Mouse (Mus musculus) forebrain, embryonic 14.5 days (tissue): ENCODE measurements around the gene Gm7075. TPM values are rescaled to one million over a fixed set of nuclear protein-coding genes. Genes with fewer than 3 reads are reported as not detected.

Source experiments
- ATAC-seq: fragments of 200-750 bp; cut with Nextera tagmentation; 2 replicates; pipeline ENCODE4 v1.8.0; 2017; ENCODE audit warnings: mild to moderate bottlenecking, moderate library complexity
- DNase-seq: peaks from one replicate; pipeline ENCODE4 v3.0.0-alpha.2; 2015; ENCODE audit warnings: low spot score
- H3K27ac ChIP-seq: fragments of 300-500 bp; sonication (generic); 2 replicates; pipeline ENCODE4 v1.5.1; 2014; ENCODE audit warnings: low read depth, mild to moderate bottlenecking, control low read depth, low read length, moderate library complexity
- H3K27me3 ChIP-seq: fragments of 300-500 bp; sonication (generic); replicated peaks from 2 replicates; pipeline ENCODE4 v1.6.1; 2014; ENCODE audit warnings: low read length, control low read depth, mixed read lengths; ENCODE audit not compliant: control insufficient read depth, insufficient read depth
- H3K36me3 ChIP-seq: fragments of 300-500 bp; sonication (generic); 2 replicates; pipeline ENCODE4 v1.6.1; 2014; ENCODE audit warnings: low read length, control low read depth; ENCODE audit not compliant: control insufficient read depth, insufficient read depth
- H3K4me1 ChIP-seq: fragments of 300-500 bp; sonication (generic); 2 replicates; pipeline ENCODE4 v1.6.1; 2014; ENCODE audit warnings: antibody characterized with exemption, low read length, control low read depth; ENCODE audit not compliant: control insufficient read depth, insufficient read depth
- H3K4me2 ChIP-seq: fragments of 300-500 bp; sonication (generic); 2 replicates; pipeline ENCODE4 v1.6.1; 2014; ENCODE audit warnings: mild to moderate bottlenecking, control low read depth, low read length
- H3K4me3 ChIP-seq: fragments of 300-500 bp; sonication (generic); 2 replicates; pipeline ENCODE4 v1.5.1; 2014; ENCODE audit warnings: low read depth, low read length, control low read depth
- H3K9ac ChIP-seq: fragments of 300-500 bp; sonication (generic); 2 replicates; pipeline ENCODE4 v1.6.1; 2014; ENCODE audit warnings: mild to moderate bottlenecking, low read length, control low read depth, moderate library complexity
- H3K9me3 ChIP-seq: fragments of 300-500 bp; sonication (generic); replicated peaks from 2 replicates; pipeline ENCODE4 v1.6.1; 2016; ENCODE audit warnings: low read length, control low read depth, mixed read lengths; ENCODE audit not compliant: control insufficient read depth
- WGBS: fragments of 180-500 bp; shearing (Covaris S2); extraction: QIAGEN DNeasy Blood & Tissue Kit; methylation state at CpG from one replicate; pipeline ENCODE4 v1.1.7; 2014; 5-methylcytosine and 5-hydroxymethylcytosine counted together
- polyA plus RNA-seq: library from polyadenylated mRNA; unstranded; fragments of >200 nt; fragmentation: Nextera tagmentation; extraction: Ambion mirVana; gene quantifications from 2 replicates; pipeline ENCODE4 v1.2.1, GENCODE M21; 2014

Gm7075 gene
- polyA plus RNA-seq, 1 experiment from 2014 or later, result not detected

GRCm38 (mm10) chr10:63381498-63382280 is 39.9 kb downstream of the Gm7075 start, which contains the start of gene Sirt1:
Sirt1 (minus strand) TSS chr10:63381704.
- WGBS, result 2% methylated on average over 24 of the region's 24 CpGs
- DNase-seq (no peak), ATAC-seq (no peak)
- H3K4me3 ChIP-seq, result peak within 1 kb of the TSS; percentile 54
- no peak within 1 kb of the TSS for H3K27ac ChIP-seq
- peak within 1 kb of the TSS; percentile 60 for H3K9ac ChIP-seq
- H3K27me3 ChIP-seq, result no peaks in the 10 kb centered on the region; the same call in 1 of the 2 replicates
- peak within 1 kb of the TSS; percentile 80 for H3K4me2 ChIP-seq
- peaks cover 6% of the 10 kb centered on the region for H3K4me1 ChIP-seq
- H3K36me3 ChIP-seq, result no peaks in the 10 kb centered on the region
- no peaks in the 10 kb centered on the region for H3K9me3 ChIP-seq

- no peak overlapping the region for H3K4me2 ChIP-seq
- no peak for DNase-seq
- no peaks in the 10 kb centered on the region for H3K9me3 ChIP-seq
- no peak for ATAC-seq
- 35% methylated on average over 6 of the region's 6 CpGs for WGBS
- no peak overlapping the region for H3K27ac ChIP-seq
- no peak overlapping the region for H3K9ac ChIP-seq
- H3K27me3 ChIP-seq, result no peaks in the 10 kb centered on the region; the same call in 1 of the 2 replicates
- H3K4me1 ChIP-seq, result peaks cover 6% of the 10 kb centered on the region
- no peak overlapping the region for H3K4me3 ChIP-seq
- H3K36me3 ChIP-seq, result no peaks in the 10 kb centered on the region
Observed at GRCm38 (mm10) chr10:63378948-63379680, 42.5 kb downstream of the Gm7075 start.

GRCm38 (mm10) chr10:63377468-63377867 is 44.1 kb downstream of the Gm7075 start:
- DNase-seq (peak; percentile 80), ATAC-seq (peak; percentile 18; the same call in 1 of the 2 replicates)
- Histone ChIP-seq H3K27ac (no peak overlapping the region), H3K36me3 (no peaks in the 10 kb centered on the region), H3K9ac (no peak overlapping the region), H3K4me1 (peaks cover 6% of the 10 kb centered on the region), H3K4me3 (no peak overlapping the region), H3K4me2 (no peak overlapping the region), H3K27me3 (no peaks in the 10 kb centered on the region; the same call in 1 of the 2 replicates), H3K9me3 (no peaks in the 10 kb centered on the region)
- WGBS, result 21% methylated on average over 9 of the region's 9 CpGs

GRCm38 (mm10) chr10:63376303-63376702 is 45.3 kb downstream of the Gm7075 start:
- DNase-seq (no peak), ATAC-seq (no peak)
- H3K9ac ChIP-seq, result no peak overlapping the region
- no peaks in the 10 kb centered on the region for H3K9me3 ChIP-seq
- no peak overlapping the region for H3K4me2 ChIP-seq
- H3K27ac ChIP-seq, result no peak overlapping the region
- no peaks in the 10 kb centered on the region for H3K4me1 ChIP-seq
- WGBS, result 85% methylated on average over 5 of the region's 5 CpGs
- no peak overlapping the region for H3K4me3 ChIP-seq
- no peaks in the 10 kb centered on the region for H3K36me3 ChIP-seq
- no peaks in the 10 kb centered on the region; the same call in 1 of the 2 replicates for H3K27me3 ChIP-seq

Other genes with a start within 250 kb of the Gm7075 start
- gene Mypn, start 217.8 kb downstream of the Gm7075 start, polyA plus RNA-seq, result 0.10 and 0.15 TPM in 2 replicates
- gene Herc4, start 178.0 kb downstream of the Gm7075 start, polyA plus RNA-seq, result 36.6 and 37.7 TPM in 2 replicates
- 5.6 and 6.2 TPM in 2 replicates for gene Sirt1, start 40.1 kb downstream of the Gm7075 start, polyA plus RNA-seq
- 9.8 and 11.2 TPM in 2 replicates for gene Dnajc12, start 39.3 kb downstream of the Gm7075 start, polyA plus RNA-seq
- 0.41 and 0.61 TPM in 2 replicates for gene Ctnna3, start 8.3 kb upstream of the Gm7075 start, polyA plus RNA-seq